Mouse (Mus musculus) lung, embryonic 14.5 days (tissue): Measurements from ENCODE around the gene Slc46a1. TPM values are rescaled to one million over a fixed set of nuclear protein-coding genes. Genes with fewer than 3 reads are reported as not detected.

Source experiments
- ATAC-seq: fragments of 200-750 bp; cut with Nextera tagmentation; 2 replicates; pipeline ENCODE4 v1.8.0; 2017; ENCODE audit warnings: mild to moderate bottlenecking, moderate TSS enrichment, moderate library complexity; ENCODE audit not compliant: insufficient read depth
- DNase-seq: peaks from one replicate; pipeline ENCODE4 v3.0.0-alpha.2; 2015
- H3K27ac ChIP-seq: fragments of 300-500 bp; sonication (generic); 2 replicates; pipeline ENCODE4 v1.5.1; 2014; ENCODE audit warnings: low read depth, mild to moderate bottlenecking, moderate library complexity
- H3K27me3 ChIP-seq: fragments of 300-500 bp; sonication (generic); 2 replicates; pipeline ENCODE4 v1.6.1; 2014; ENCODE audit warnings: low read length, control low read depth; ENCODE audit not compliant: insufficient read depth
- H3K36me3 ChIP-seq: fragments of 300-500 bp; sonication (generic); 2 replicates; pipeline ENCODE4 v1.6.1; 2014; ENCODE audit warnings: control low read depth; ENCODE audit not compliant: insufficient read depth
- H3K4me1 ChIP-seq: fragments of 300-500 bp; sonication (generic); 2 replicates; pipeline ENCODE4 v1.6.1; 2014; ENCODE audit warnings: antibody characterized with exemption, control low read depth; ENCODE audit not compliant: insufficient read depth
- H3K4me2 ChIP-seq: fragments of 300-500 bp; sonication (generic); 2 replicates; pipeline ENCODE4 v1.6.1; 2014; ENCODE audit warnings: mild to moderate bottlenecking
- H3K4me3 ChIP-seq: fragments of 300-500 bp; sonication (generic); 2 replicates; pipeline ENCODE4 v1.5.1; 2014; ENCODE audit warnings: low read depth, low read length
- H3K9ac ChIP-seq: fragments of 300-500 bp; sonication (generic); 2 replicates; pipeline ENCODE4 v1.6.1; 2014
- H3K9me3 ChIP-seq: fragments of 300-500 bp; sonication (generic); 2 replicates; pipeline ENCODE4 v1.6.1; 2016; ENCODE audit warnings: low read depth, low read length, control low read depth
- CTCF ChIP-seq: IDR thresholded peaks from 2 replicates; pipeline ENCODE4 v1.5.1; 2016; ENCODE audit warnings: antibody characterized with exemption, low read depth
- WGBS: fragments of 180-500 bp; shearing (Covaris S2); extraction: QIAGEN DNeasy Blood & Tissue Kit; methylation state at CpG from one replicate; pipeline ENCODE4 v1.1.7; 2014; 5-methylcytosine and 5-hydroxymethylcytosine counted together
- polyA plus RNA-seq: library from polyadenylated mRNA; unstranded; fragments of >200 nt; fragmentation: Nextera tagmentation; extraction: Ambion mirVana; gene quantifications from 2 replicates; pipeline ENCODE4 v1.2.1, GENCODE M21; 2014

Gene Slc46a1
- polyA plus RNA-seq, 1 experiment from 2014 or later: 14.3 TPM

DNA sequence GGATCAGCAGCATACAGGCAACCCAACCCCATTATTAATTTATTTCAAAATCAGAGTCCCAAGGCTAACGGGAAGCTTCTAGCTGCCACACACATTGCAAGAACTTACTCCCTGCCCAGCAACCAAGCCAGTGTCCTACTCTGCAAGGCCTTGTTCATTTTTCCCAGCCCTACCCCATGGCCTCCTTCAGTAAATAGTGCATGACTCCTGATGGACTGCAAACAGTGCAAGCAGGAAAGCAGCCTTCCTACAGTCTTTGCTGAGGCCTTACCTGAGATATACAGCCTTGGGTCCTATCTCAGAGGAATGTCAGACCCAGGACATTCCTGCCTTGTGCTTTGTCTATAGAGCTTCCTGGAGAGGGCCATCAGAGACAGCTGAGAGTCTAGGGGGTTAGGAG is 39.9 kb upstream of the Slc46a1 start:
- Histone ChIP-seq H3K27ac (no peak overlapping the region), H3K36me3 (no peaks in the 10 kb centered on the region), H3K4me1 (no peaks in the 10 kb centered on the region), H3K4me3 (no peak overlapping the region), H3K4me2 (no peak overlapping the region), H3K9ac (no peak overlapping the region), H3K27me3 (no peaks in the 10 kb centered on the region; the same call in 1 of the 2 replicates), H3K9me3 (no peaks in the 10 kb centered on the region)
- 91% methylated on average over 1 of the region's 1 CpGs for WGBS
- TF ChIP-seq CTCF: no peak
- ATAC-seq: no peak
- DNase-seq: no peak

DNA sequence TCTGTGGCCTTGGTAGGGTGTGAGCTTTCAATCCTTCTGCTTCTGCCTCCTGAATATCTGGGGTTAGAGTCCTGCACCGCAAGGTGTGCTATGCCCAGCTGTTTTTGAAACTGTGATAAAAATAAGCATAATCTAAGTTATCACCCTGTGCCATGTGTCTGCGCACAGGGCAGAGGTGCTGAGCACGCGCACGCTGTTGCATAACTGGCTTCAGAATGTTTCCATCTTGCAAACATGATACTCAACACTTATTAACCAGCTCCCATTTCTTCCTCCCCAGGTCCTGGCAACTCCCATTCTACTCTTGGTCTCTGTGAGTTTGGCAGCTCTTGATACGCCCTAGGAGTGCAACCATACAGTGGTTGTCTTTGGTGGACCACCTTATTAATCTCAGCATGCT is 37.8 kb upstream of the Slc46a1 start:
- Histone ChIP-seq H3K27ac (no peak overlapping the region), H3K9me3 (no peaks in the 10 kb centered on the region), H3K4me3 (no peak overlapping the region), H3K4me1 (no peaks in the 10 kb centered on the region), H3K27me3 (no peaks in the 10 kb centered on the region), H3K9ac (no peak overlapping the region), H3K36me3 (no peaks in the 10 kb centered on the region), H3K4me2 (no peak overlapping the region)
- no peak for ATAC-seq
- WGBS: 93% methylated on average over 6 of the region's 6 CpGs
- no peak for TF ChIP-seq CTCF
- DNase-seq: no peak

DNA sequence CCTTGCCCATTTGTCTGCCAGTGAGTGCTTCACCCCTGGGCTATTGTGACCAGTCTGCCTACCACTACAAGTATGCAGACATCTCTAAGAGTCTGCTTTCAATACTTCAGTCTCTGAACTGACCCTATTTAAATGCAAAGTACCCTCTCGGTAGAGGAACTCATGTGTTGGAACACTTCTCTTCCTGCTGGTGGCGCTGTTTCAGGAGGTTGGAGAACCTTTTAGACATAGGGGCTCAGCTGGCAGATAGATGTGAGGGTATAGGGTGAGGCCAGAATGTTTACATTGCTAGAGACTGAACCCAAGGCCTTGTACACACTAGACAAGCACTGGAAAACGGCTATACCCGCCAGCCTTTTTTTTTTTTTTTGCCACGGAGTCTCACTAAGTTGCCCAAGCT is 37.2 kb upstream of the Slc46a1 start:
- no peak overlapping the region for H3K4me3 ChIP-seq
- H3K9ac ChIP-seq: no peak overlapping the region
- no peak overlapping the region for H3K27ac ChIP-seq
- no peaks in the 10 kb centered on the region for H3K36me3 ChIP-seq
- TF ChIP-seq CTCF: no peak
- DNase-seq: no peak
- H3K4me1 ChIP-seq: no peaks in the 10 kb centered on the region
- no peaks in the 10 kb centered on the region for H3K9me3 ChIP-seq
- 69% methylated on average over 5 of the region's 5 CpGs for WGBS
- no peak overlapping the region for H3K4me2 ChIP-seq
- no peaks in the 10 kb centered on the region for H3K27me3 ChIP-seq
- no peak for ATAC-seq

DNA sequence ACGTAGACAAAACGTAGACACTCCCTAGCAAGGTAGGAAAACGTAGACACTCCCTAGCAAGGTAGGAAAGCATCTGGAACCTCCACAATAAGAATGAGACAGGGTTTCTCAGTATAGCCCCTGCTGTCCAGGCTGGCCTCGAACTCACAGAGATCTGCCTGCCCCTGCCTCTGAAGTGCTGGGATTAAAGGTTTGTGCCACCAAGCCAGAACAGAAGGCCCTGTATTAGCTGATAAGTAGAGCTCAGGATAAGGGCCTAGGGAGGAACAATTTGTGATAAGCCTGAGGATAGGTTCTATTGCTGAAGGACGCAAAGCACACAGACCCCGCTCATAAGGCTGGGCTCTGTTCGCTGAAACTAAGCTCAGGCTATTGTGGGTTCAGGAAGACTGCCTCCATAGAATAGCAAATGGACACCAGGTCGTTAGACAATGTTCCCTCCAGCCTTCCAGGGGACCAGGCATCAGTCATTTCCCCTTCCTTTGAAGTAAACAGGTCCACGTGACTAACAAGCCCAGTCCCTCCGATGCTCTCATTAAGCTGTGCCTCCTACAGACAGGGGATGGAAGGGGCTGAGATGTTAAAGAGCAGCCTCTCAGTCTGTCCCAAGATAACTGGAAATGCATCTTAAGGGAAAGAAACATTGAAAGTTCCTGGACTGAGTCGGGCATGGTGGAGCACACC is 35.2 kb upstream of the Slc46a1 start:
- TF ChIP-seq CTCF: no peak
- 52% methylated on average over 11 of the region's 11 CpGs for WGBS
- no peak for ATAC-seq

DNA sequence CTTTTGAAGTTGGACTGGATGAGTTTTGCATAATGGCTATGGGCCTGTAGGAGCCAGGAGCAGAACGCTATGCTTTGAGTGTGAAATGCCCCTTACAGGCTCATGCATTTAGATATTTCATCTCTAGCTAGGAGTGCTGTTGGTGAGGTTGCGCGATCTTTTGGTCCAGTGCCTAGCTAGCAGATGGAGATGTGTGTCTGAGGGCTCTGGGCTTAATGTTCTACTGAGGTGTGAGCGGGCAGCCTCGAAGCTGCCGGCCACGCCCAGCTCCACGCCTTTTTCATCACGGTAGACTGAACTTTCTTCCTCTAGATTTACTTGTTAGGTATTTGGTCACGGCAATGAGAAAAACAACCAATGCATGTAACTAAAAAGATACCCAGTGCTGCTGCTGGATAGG is 34.3 kb upstream of the Slc46a1 start:
- Histone ChIP-seq H3K4me1 (0 out of 2 replicates have a peak, but pooled peaks cover 3% of the 10 kb centered on the region), H3K27ac (no peak overlapping the region), H3K27me3 (no peaks in the 10 kb centered on the region), H3K9ac (no peak overlapping the region), H3K9me3 (no peaks in the 10 kb centered on the region), H3K36me3 (no peaks in the 10 kb centered on the region), H3K4me3 (no peak overlapping the region), H3K4me2 (no peak overlapping the region)
- DNase-seq (no peak), ATAC-seq (no peak)
- 87% methylated on average over 10 of the region's 10 CpGs for whole genome bisulfite sequencing
- no peak for TF ChIP-seq CTCF

More for the DNA sequence above, 35.2 kb upstream of the Slc46a1 start:
- H3K27ac ChIP-seq: no peak overlapping the region
- no peaks in the 10 kb centered on the region for H3K27me3 ChIP-seq
- no peaks in the 10 kb centered on the region for H3K9me3 ChIP-seq
- no peaks in the 10 kb centered on the region for H3K4me1 ChIP-seq
- H3K4me2 ChIP-seq: no peak overlapping the region
- no peak for DNase-seq
- no peak overlapping the region for H3K4me3 ChIP-seq
- no peak overlapping the region for H3K9ac ChIP-seq
- H3K36me3 ChIP-seq: no peaks in the 10 kb centered on the region

DNA sequence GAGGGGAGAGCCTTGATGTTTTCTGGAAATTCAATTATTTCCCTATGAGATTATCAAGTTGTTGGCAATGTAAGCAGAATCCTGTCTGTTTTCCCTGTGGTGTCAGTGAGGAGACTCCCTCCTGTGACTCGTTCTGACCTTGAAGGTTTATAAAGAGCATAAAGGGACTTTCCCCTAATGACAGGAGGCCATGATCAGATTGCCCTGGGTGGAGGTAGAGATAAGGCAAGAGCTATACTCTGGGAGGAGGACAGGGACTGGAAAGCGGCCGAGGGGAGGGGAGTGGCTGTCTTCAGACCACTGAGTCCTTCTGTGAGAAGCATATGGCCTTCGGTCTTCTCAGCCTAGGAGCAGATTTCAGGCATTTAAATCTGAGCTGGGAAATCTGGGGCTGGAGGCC is 31.4 kb upstream of the Slc46a1 start:
- Histone ChIP-seq H3K9ac (no peak overlapping the region), H3K27ac (no peak overlapping the region), H3K27me3 (no peaks in the 10 kb centered on the region), H3K9me3 (no peaks in the 10 kb centered on the region), H3K4me3 (no peak overlapping the region), H3K4me2 (no peak overlapping the region), H3K36me3 (no peaks in the 10 kb centered on the region), H3K4me1 (0 out of 2 replicates have a peak, but pooled peaks cover 3% of the 10 kb centered on the region)
- TF ChIP-seq CTCF: no peak
- 32% methylated on average over 4 of the region's 4 CpGs for WGBS
- ATAC-seq (no peak), DNase-seq (no peak)

DNA sequence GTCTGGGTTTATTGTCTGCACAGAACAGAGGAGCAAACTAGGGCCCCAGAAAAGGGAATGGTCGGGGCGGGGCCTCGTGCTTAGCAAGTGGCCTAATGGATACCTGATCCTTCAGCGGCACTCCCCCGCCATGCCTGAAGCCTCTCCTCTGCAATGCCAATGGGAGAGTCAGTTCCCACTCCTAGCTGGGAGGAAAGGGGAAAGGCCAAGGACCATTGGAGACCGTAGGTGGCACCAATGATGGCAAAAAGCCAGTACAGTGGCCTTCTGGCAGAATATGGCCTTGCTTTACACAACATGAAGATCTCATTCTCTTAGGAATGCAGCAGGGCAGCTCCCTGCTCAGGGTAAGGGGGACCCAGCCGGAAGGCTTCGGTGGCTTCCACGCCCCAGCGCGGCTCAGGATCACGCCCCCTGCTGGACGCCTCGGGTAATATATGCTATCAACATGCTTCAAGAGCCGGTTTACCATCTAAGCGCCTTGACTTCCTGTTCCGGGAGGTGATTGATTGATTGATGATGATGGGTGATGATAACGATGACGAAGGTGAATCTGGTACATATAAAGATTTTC is 29.6 kb upstream of the Slc46a1 start:
- TF ChIP-seq CTCF: peak; percentile 78
- Histone ChIP-seq H3K4me3 (no peak overlapping the region), H3K9me3 (no peaks in the 10 kb centered on the region), H3K9ac (no peak overlapping the region), H3K4me1 (0 out of 2 replicates have a peak, but pooled peaks cover 3% of the 10 kb centered on the region), H3K27ac (0 out of 2 replicates have a peak overlapping the region, but pooled peaks have one; percentile 1), H3K4me2 (peak overlapping the region; percentile 32; the same call in 1 of the 2 replicates), H3K27me3 (no peaks in the 10 kb centered on the region), H3K36me3 (no peaks in the 10 kb centered on the region)
- ATAC-seq (peak; percentile 74), DNase-seq (peak; percentile 69)
- 5% methylated on average over 19 of the region's 19 CpGs for WGBS
